8 mouse cellular contexts compared by ENCODE assay signal in genomic region chr7:19405417-19405816, GRCm38 (mm10). TPM values are rescaled to one million over a fixed set of nuclear protein-coding genes. Genes with fewer than 3 reads are reported as not detected.
DNase-seq lines count a peak whose midpoint lies in the region; ATAC-seq and TF ChIP-seq lines count a peak whose summit lies in the region.

No protein-coding gene starts in this region.

- TF ChIP-seq EP300 in lung, postnatal 0 days (IDR thresholded peaks at IDR 0.05) = no peak

- TF ChIP-seq CTCF in lung, postnatal 0 days (IDR thresholded peaks at IDR 0.05) = peak; percentile 97

- ATAC-seq in forebrain, embryonic 16.5 days = peak; percentile 47
- ATAC-seq in lung, postnatal 0 days = peak; percentile 87

- no peaks in the 10 kb centered on the region for H3K9me3 ChIP-seq in ES-E14 (ENCODE audit: control insufficient read depth, insufficient read depth, low read depth, low read length)
- peaks cover 5% of the 10 kb centered on the region; the same call in 1 of the 2 replicates for H3K9me3 ChIP-seq in forebrain, embryonic 16.5 days (ENCODE audit: control insufficient read depth, low read length)
- no peaks in the 10 kb centered on the region for H3K9me3 ChIP-seq in lung, postnatal 0 days (ENCODE audit: low read length)

- H3K4me3 ChIP-seq in ES-E14 (ENCODE audit: insufficient read depth in 1 of 2, low read depth in 1 of 2, low read length in 2 of 2, poor library complexity in 1 of 2, severe bottlenecking in 1 of 2) = no peak overlapping the region
- 0 out of 2 replicates have a peak overlapping the region, but pooled peaks have one; percentile 10 for H3K4me3 ChIP-seq in forebrain, embryonic 16.5 days (replicated peaks; ENCODE audit: low read length)
- no peak overlapping the region for H3K4me3 ChIP-seq in lung, postnatal 0 days (ENCODE audit: low read depth, low read length)

- in situ Hi-C loops in ES-E14 (cut with MboI; ENCODE audit: low sequenced_read_pairs in 2 of 2, unreplicated experiment in 2 of 2) = no loop called here

- no peaks in the 10 kb centered on the region for H3K36me3 ChIP-seq in ES-E14 (ENCODE audit: control insufficient read depth, insufficient read depth, low read length, poor library complexity, severe bottlenecking)
- H3K36me3 ChIP-seq in forebrain, embryonic 16.5 days (ENCODE audit: control insufficient read depth, insufficient read depth) = no peaks in the 10 kb centered on the region
- no peaks in the 10 kb centered on the region for H3K36me3 ChIP-seq in lung, postnatal 0 days (ENCODE audit: insufficient read depth, low read length)

- no peak overlapping the region for H3K9ac ChIP-seq in ES-E14 (ENCODE audit: insufficient read depth, low read depth, low read length, poor library complexity, severe bottlenecking)
- no peak overlapping the region for H3K9ac ChIP-seq in forebrain, embryonic 16.5 days (replicated peaks; ENCODE audit: low read depth, low read length)
- no peak overlapping the region for H3K9ac ChIP-seq in lung, postnatal 0 days (replicated peaks; ENCODE audit: low read depth)

- DNase-seq in ES-E14 (ENCODE audit: low read depth, low spot score) = peak; percentile 61
- peak; percentile 71 to 88 for DNase-seq in cerebellum, adult 18-20 months
- DNase-seq in heart, postnatal 4 days = peak; percentile 90
- DNase-seq in layer of hippocampus, adult 18-20 months (ENCODE audit: low spot score in 2 of 2) = peak; percentile 50 to 85
- peak; percentile 89 for DNase-seq in lung, postnatal 0 days (ENCODE audit: low spot score)
- DNase-seq in ovary, postnatal 36 days (ENCODE audit: low spot score) = peak; percentile 77
- peak; percentile 79 to 86 for DNase-seq in thymus, postnatal 36 days

- H3K27me3 ChIP-seq in forebrain, embryonic 16.5 days (replicated peaks; ENCODE audit: control insufficient read depth, insufficient read depth, low read length) = peaks cover 29% of the 10 kb centered on the region
- 0 out of 2 replicates have a peak, but pooled peaks cover 10% of the 10 kb centered on the region for H3K27me3 ChIP-seq in lung, postnatal 0 days (replicated peaks; ENCODE audit: insufficient read depth, low read length)

- WGBS in forebrain, embryonic 16.5 days = 3% methylated on average over 19 of the region's 19 CpGs
- under 1% methylated on average over 19 of the region's 19 CpGs for WGBS in lung, postnatal 0 days

- H3K27ac ChIP-seq in ES-E14 (ENCODE audit: insufficient read depth, low read depth, low read length, poor library complexity, severe bottlenecking) = no peak overlapping the region
- no peak overlapping the region for H3K27ac ChIP-seq in forebrain, embryonic 16.5 days (ENCODE audit: low read length)
- no peak overlapping the region for H3K27ac ChIP-seq in lung, postnatal 0 days (ENCODE audit: low read length)

- H3K4me2 ChIP-seq in forebrain, embryonic 16.5 days (ENCODE audit: low read length) = peak overlapping the region; percentile 28; the same call in 1 of the 2 replicates
- no peak overlapping the region for H3K4me2 ChIP-seq in lung, postnatal 0 days (replicated peaks; ENCODE audit: low read depth, low read length)

- peaks cover 4 to 12% of the 10 kb centered on the region in 2 experiments; a peak in 3 of 4 replicates for H3K4me1 ChIP-seq in ES-E14 (ENCODE audit: control insufficient read depth in 2 of 2, insufficient read depth in 2 of 2, low read length in 2 of 2, poor library complexity in 1 of 2)
- peaks cover 7% of the 10 kb centered on the region for H3K4me1 ChIP-seq in forebrain, embryonic 16.5 days (replicated peaks; ENCODE audit: control insufficient read depth, insufficient read depth, low read length)
- no peaks in the 10 kb centered on the region for H3K4me1 ChIP-seq in lung, postnatal 0 days (ENCODE audit: insufficient read depth, low read depth, low read length)

TF ChIP-seq in ES-E14, 5 proteins besides CTCF, POLR2A, EP300 and RAD21:
- TF ChIP-seq ZNF384 (IDR thresholded peaks at IDR 0.05; ENCODE audit: low read depth, low read length) (no peak), HCFC1 (IDR thresholded peaks at IDR 0.05; ENCODE audit: borderline replicate concordance, insufficient read depth, low read length) (no peak), ZC3H11A (IDR thresholded peaks at IDR 0.05; ENCODE audit: borderline replicate concordance, low read depth, low read length) (peak; percentile 89; the same call in 1 of the 2 replicates)

RNA-seq across cellular contexts. Expression of gene Ckm, which starts 0.8 kb away (rescaled TPM):
- 0.85 and 1.1 TPM in 2 replicates for total RNA-seq in ES-E14 (2012; rRNA removed)
- polyA plus RNA-seq in forebrain, embryonic 16.5 days (2015; fragmentation: Nextera tagmentation; extraction: Ambion mirVana) = 0.22 and 0.66 TPM in 2 replicates
- total RNA-seq in heart, postnatal 4 days (2021) = 1,000 to 10,000 TPM; 2,784 to 3,078 TPM
- total RNA-seq in layer of hippocampus, adult 18-20 months (2021) = not detected
- 34.0 and 42.4 TPM in 2 replicates for polyA plus RNA-seq in lung, postnatal 0 days (2015; fragmentation: Nextera tagmentation; extraction: Ambion mirVana)

RNA-seq across cellular contexts. Expression of gene Klc3, which starts 1.5 kb away (rescaled TPM):
- total RNA-seq in ES-E14 (2012; rRNA removed) = 10.1 and 19.5 TPM in 2 replicates
- polyA plus RNA-seq in forebrain, embryonic 16.5 days (2015; fragmentation: Nextera tagmentation; extraction: Ambion mirVana) = 2.2 and 2.5 TPM in 2 replicates
- total RNA-seq in heart, postnatal 4 days (2021) = under 1 TPM; 0.33 to 0.36 TPM
- total RNA-seq in layer of hippocampus, adult 18-20 months (2021) = 1 to 10 TPM; 4.5 to 5.5 TPM
- polyA plus RNA-seq in lung, postnatal 0 days (2015; fragmentation: Nextera tagmentation; extraction: Ambion mirVana) = 28.1 and 31.4 TPM in 2 replicates

RNA-seq across cellular contexts. Expression of gene Ercc2, which starts 23.6 kb away (rescaled TPM):
- 38.8 and 62.6 TPM in 2 replicates for total RNA-seq in ES-E14 (2012; rRNA removed)
- 25.3 and 28.5 TPM in 2 replicates for polyA plus RNA-seq in forebrain, embryonic 16.5 days (2015; fragmentation: Nextera tagmentation; extraction: Ambion mirVana)
- total RNA-seq in heart, postnatal 4 days (2021) = 10 to 100 TPM; 13.8 to 18.6 TPM
- 10 to 100 TPM; 37.5 to 38.3 TPM for total RNA-seq in layer of hippocampus, adult 18-20 months (2021)
- 8.9 and 9.4 TPM in 2 replicates for polyA plus RNA-seq in lung, postnatal 0 days (2015; fragmentation: Nextera tagmentation; extraction: Ambion mirVana)

RNA-seq across cellular contexts. Expression of gene Ppp1r13l, which starts 45.9 kb away (rescaled TPM):
- total RNA-seq in ES-E14 (2012; rRNA removed) = 5.3 and 7.4 TPM in 2 replicates
- 3.0 and 3.6 TPM in 2 replicates for polyA plus RNA-seq in forebrain, embryonic 16.5 days (2015; fragmentation: Nextera tagmentation; extraction: Ambion mirVana)
- total RNA-seq in heart, postnatal 4 days (2021) = 10 to 100 TPM; 39.0 to 47.2 TPM
- total RNA-seq in layer of hippocampus, adult 18-20 months (2021) = 1 to 10 TPM; 6.3 to 7.8 TPM
- polyA plus RNA-seq in lung, postnatal 0 days (2015; fragmentation: Nextera tagmentation; extraction: Ambion mirVana) = 4.1 and 4.2 TPM in 2 replicates

RNA-seq across cellular contexts. Expression of gene Cd3eap, which starts 46.1 kb away (rescaled TPM):
- 18.3 and 26.7 TPM in 2 replicates for total RNA-seq in ES-E14 (2012; rRNA removed)
- 23.1 and 26.4 TPM in 2 replicates for polyA plus RNA-seq in forebrain, embryonic 16.5 days (2015; fragmentation: Nextera tagmentation; extraction: Ambion mirVana)
- 1 to 10 TPM; 9.0 to 9.5 TPM for total RNA-seq in heart, postnatal 4 days (2021)
- total RNA-seq in layer of hippocampus, adult 18-20 months (2021) = 10 to 100 TPM; 19.9 to 21.0 TPM
- polyA plus RNA-seq in lung, postnatal 0 days (2015; fragmentation: Nextera tagmentation; extraction: Ambion mirVana) = 6.5 and 7.6 TPM in 2 replicates

Comparison
In these comparisons a context has a peak if more than half of its experiments do, and no peak if none do; other contexts are left out.
1. RNA of gene Ckm, which starts 0.8 kb away (total RNA-seq): 2,784 to 3,078 TPM in heart, postnatal 4 days; 0.85 to 1.1 TPM in ES-E14 and not detected in layer of hippocampus, adult 18-20 months; every median in the first group is over 1,000 times any median in the second.
2. Peak in every context shown above with its lines, with median percentiles within 50 percentile points of each other: DNase-seq.